16 mouse cellular contexts compared by ENCODE assay signal in genomic region chr1:32639118-32639517, GRCm38 (mm10).
"Had no signal": no experiment of that assay in that cellular context is flagged by ENCODE, and none has a peak within 500 bp of the region (broad histone marks: within the 10 kb centered on the region; RNA-seq: fewer than 3 reads in every experiment).

No protein-coding gene starts in this region.

- DNase-seq: kidney, adult 11 months; kidney, adult 8-10 months; kidney, postnatal 10 days; kidney, postnatal 36 days; layer of hippocampus, postnatal 36 days; liver, embryonic 13.5 days; lung, adult 2 months; lung, postnatal 14 days; lung, postnatal 4 days; midbrain, embryonic 14.5 days; right cerebral cortex, postnatal 4 days; thymus, adult 2 months; thymus, postnatal 14 days; thymus, postnatal 4 days had no signal

- H3K4me3 ChIP-seq: kidney, embryonic 15.5 days; liver, embryonic 13.5 days had no signal

- H3K27ac ChIP-seq: kidney, embryonic 15.5 days; liver, embryonic 13.5 days; stomach, postnatal 0 days had no signal
